Mouse (Mus musculus) urinary bladder, adult 2 months (tissue): ENCODE results near the gene Prmt9. TPM values are rescaled to one million over a fixed set of nuclear protein-coding genes. Genes with fewer than 3 reads are reported as not detected.

Experiments
- DNase-seq: peaks from one replicate; pipeline ENCODE4 v3.0.0; 2022; ENCODE audit warnings: low spot score
- polyA plus RNA-seq: library from polyadenylated mRNA; depleted of rRNA; stranded (reverse); fragments of >200 nt; gene quantifications from 2 replicates; pipeline ENCODE4 v1.2.3, GENCODE M21; 2012

The Prmt9 gene
- polyA plus RNA-seq, 1 experiment = 12.0 TPM

- no peak for DNase-seq
Observed at GRCm38 (mm10) chr8:77534358-77534992, 14.7 kb upstream of the Prmt9 start.

GRCm38 (mm10) chr8:77535026-77535595 lies 14.1 kb upstream of the Prmt9 start:
- no peak for DNase-seq

GRCm38 (mm10) chr8:77536821-77537220 lies 12.4 kb upstream of the Prmt9 start:
- DNase-seq = no peak

- no peak for DNase-seq
Observed at GRCm38 (mm10) chr8:77538256-77538655, 10.9 kb upstream of the Prmt9 start.

GRCm38 (mm10) chr8:77543152-77543777 lies 5.9 kb upstream of the Prmt9 start:
- DNase-seq = no peak

GRCm38 (mm10) chr8:77544428-77544827 lies 4.8 kb upstream of the Prmt9 start:
- DNase-seq = no peak

- no peak for DNase-seq
Observed at GRCm38 (mm10) chr8:77545616-77546015, 3.6 kb upstream of the Prmt9 start.

- DNase-seq = no peak
Observed at GRCm38 (mm10) chr8:77549881-77550580, 834 bp downstream of the Prmt9 start.

GRCm38 (mm10) chr8:77552491-77552890 lies 3.3 kb downstream of the Prmt9 start:
- no peak for DNase-seq

- no peak for DNase-seq
Observed at GRCm38 (mm10) chr8:77561441-77561840, 12.2 kb downstream of the Prmt9 start.

- no peak for DNase-seq
Observed at GRCm38 (mm10) chr8:77574229-77574628, 25.0 kb downstream of the Prmt9 start.

- no peak for DNase-seq
Observed at GRCm38 (mm10) chr8:77577674-77578073, 28.5 kb downstream of the Prmt9 start.

GRCm38 (mm10) chr8:77584174-77584573 lies 35.0 kb downstream of the Prmt9 start:
- DNase-seq = no peak

GRCm38 (mm10) chr8:77609621-77610020 lies 60.4 kb downstream of the Prmt9 start:
- DNase-seq = no peak

GRCm38 (mm10) chr8:77610374-77610969 lies 61.3 kb downstream of the Prmt9 start, which contains the start of gene Tmem184c:
Gene Tmem184c (minus strand): TSS chr8:77610698.
- peak; percentile 71 for DNase-seq

GRCm38 (mm10) chr8:77617916-77618315 lies 68.7 kb downstream of the Prmt9 start:
- DNase-seq = no peak

- no peak for DNase-seq
Observed at GRCm38 (mm10) chr8:77623677-77624209, 74.5 kb downstream of the Prmt9 start.

- DNase-seq = peak; percentile 65
Observed at GRCm38 (mm10) chr8:77629858-77630537, 80.8 kb downstream of the Prmt9 start.

- DNase-seq = no peak
Observed at GRCm38 (mm10) chr8:77630691-77631090, 81.5 kb downstream of the Prmt9 start.
